Mouse (Mus musculus) forebrain, embryonic 15.5 days (tissue): Measurements from ENCODE around the gene Ifng. TPM values are rescaled to one million over a fixed set of nuclear protein-coding genes. Genes with fewer than 3 reads are reported as not detected.

Experiments
- ATAC-seq: fragments of 200-750 bp; cut with Nextera tagmentation; replicated peaks from 2 replicates; pipeline ENCODE4 v1.8.0; 2017; ENCODE audit warnings: mild to moderate bottlenecking, moderate TSS enrichment, moderate library complexity
- H3K27ac ChIP-seq: fragments of 300-500 bp; sonication (generic); replicated peaks from 2 replicates; pipeline ENCODE4 v1.5.1; 2015; ENCODE audit warnings: mild to moderate bottlenecking, inconsistent platforms
- H3K27me3 ChIP-seq: fragments of 300-500 bp; sonication (generic); 2 replicates; pipeline ENCODE4 v1.6.1; 2015; ENCODE audit warnings: inconsistent platforms
- H3K36me3 ChIP-seq: fragments of 300-500 bp; sonication (generic); 2 replicates; pipeline ENCODE4 v1.6.1; 2015; ENCODE audit warnings: mild to moderate bottlenecking, inconsistent platforms
- H3K4me1 ChIP-seq: fragments of 300-500 bp; sonication (generic); 2 replicates; pipeline ENCODE4 v1.6.1; 2015; ENCODE audit warnings: inconsistent platforms
- H3K4me2 ChIP-seq: fragments of 300-500 bp; sonication (generic); replicated peaks from 2 replicates; pipeline ENCODE4 v1.6.1; 2015; ENCODE audit warnings: mild to moderate bottlenecking, inconsistent platforms
- H3K4me3 ChIP-seq: fragments of 300-500 bp; sonication (generic); 2 replicates; pipeline ENCODE4 v1.5.1; 2015; ENCODE audit warnings: mild to moderate bottlenecking, inconsistent platforms
- H3K9ac ChIP-seq: fragments of 300-500 bp; sonication (generic); replicated peaks from 2 replicates; pipeline ENCODE4 v1.6.1; 2015; ENCODE audit warnings: mild to moderate bottlenecking, inconsistent platforms
- H3K9me3 ChIP-seq: fragments of 300-500 bp; sonication (generic); 2 replicates; pipeline ENCODE4 v1.6.1; 2016; ENCODE audit warnings: inconsistent platforms
- WGBS: fragments of 180-500 bp; shearing (Covaris S2); methylation state at CpG from one replicate; pipeline ENCODE4 v1.1.7; 2015; ENCODE audit warnings: mixed read lengths; 5-methylcytosine and 5-hydroxymethylcytosine counted together
- polyA plus RNA-seq: library from polyadenylated mRNA; unstranded; fragments of >200 nt; fragmentation: Nextera tagmentation; extraction: Ambion mirVana; gene quantifications from 2 replicates; pipeline ENCODE4 v1.2.1, GENCODE M21; 2015

Gene Ifng
- not detected in 2 replicates for polyA plus RNA-seq

DNA sequence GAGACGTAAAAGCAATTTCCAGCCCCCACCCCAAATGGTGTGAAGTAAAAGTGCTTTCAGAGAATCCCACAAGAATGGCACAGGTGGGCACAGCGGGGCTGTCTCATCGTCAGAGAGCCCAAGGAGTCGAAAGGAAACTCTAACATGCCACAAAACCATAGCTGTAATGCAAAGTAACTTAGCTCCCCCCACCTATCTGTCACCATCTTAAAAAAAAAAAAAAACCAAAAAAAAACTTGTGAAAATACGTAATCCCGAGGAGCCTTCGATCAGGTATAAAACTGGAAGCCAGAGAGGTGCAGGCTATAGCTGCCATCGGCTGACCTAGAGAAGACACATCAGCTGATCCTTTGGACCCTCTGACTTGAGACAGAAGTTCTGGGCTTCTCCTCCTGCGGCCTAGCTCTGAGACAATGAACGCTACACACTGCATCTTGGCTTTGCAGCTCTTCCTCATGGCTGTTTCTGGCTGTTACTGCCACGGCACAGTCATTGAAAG lies at the start of gene Ifng:
Ifng (plus strand) TSS at position 305 of the 499 bp plus-strand sequence.
- Histone ChIP-seq H3K4me1 (no peaks in the 10 kb centered on the region), H3K27ac (no peak within 1 kb of the TSS), H3K9ac (no peak within 1 kb of the TSS), H3K36me3 (no peaks in the 10 kb centered on the region), H3K27me3 (no peaks in the 10 kb centered on the region), H3K4me3 (no peak within 1 kb of the TSS), H3K9me3 (no peaks in the 10 kb centered on the region), H3K4me2 (no peak within 1 kb of the TSS)
- WGBS, result 95% methylated on average over 11 of the region's 11 CpGs
- ATAC-seq, result no peak

GRCm38 (mm10) chr10:118399917-118400316 lies 40.9 kb upstream of the Ifng start:
- H3K27ac ChIP-seq, result no peak overlapping the region
- H3K9ac ChIP-seq, result no peak overlapping the region
- no peaks in the 10 kb centered on the region for H3K4me1 ChIP-seq
- H3K36me3 ChIP-seq, result no peaks in the 10 kb centered on the region
- no peaks in the 10 kb centered on the region for H3K27me3 ChIP-seq
- no peaks in the 10 kb centered on the region for H3K9me3 ChIP-seq
- ATAC-seq, result no peak
- no peak overlapping the region for H3K4me3 ChIP-seq
- 56% methylated on average over 16 of the region's 16 CpGs for WGBS
- no peak overlapping the region; the same call in 1 of the 2 replicates for H3K4me2 ChIP-seq

DNA sequence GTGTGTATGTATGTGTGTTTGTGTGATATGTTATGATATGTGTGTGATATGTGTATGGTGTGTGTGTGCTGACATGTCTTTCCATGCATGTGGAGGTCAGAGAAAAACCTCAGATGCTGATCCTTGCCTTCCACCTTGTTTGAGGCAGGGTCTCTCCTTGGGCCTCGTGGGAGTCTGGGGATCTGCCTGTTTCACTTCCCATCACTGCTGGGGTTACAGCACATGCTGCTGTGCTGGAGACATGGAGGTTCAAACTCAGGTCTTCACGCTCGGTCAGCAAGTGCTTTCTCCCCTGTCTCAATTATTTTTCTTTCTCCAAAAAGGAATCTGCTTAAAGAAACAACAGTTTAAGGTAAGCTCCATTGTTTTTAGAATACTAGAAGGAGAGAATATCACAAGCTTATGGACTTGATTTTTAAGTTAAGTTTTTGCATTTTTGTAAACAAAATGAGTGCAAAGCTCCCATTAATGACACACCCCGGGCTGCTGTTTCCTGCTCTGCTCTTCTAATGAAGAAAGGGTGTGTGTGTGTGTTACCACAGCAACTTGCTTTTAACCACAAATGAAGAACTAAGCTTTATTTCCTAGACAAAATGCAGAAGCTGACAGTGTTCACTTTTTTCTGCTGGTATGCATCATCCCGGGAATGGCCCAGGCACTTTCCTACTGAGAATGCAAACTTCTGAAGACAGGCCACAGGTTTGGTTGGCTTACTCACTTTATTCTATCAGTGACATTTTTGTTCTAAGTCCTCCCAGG lies 34.2 kb upstream of the Ifng start:
- Histone ChIP-seq H3K9ac (no peak overlapping the region), H3K4me3 (no peak overlapping the region), H3K27ac (no peak overlapping the region), H3K27me3 (no peaks in the 10 kb centered on the region), H3K4me2 (no peak overlapping the region), H3K36me3 (no peaks in the 10 kb centered on the region), H3K4me1 (no peaks in the 10 kb centered on the region), H3K9me3 (no peaks in the 10 kb centered on the region)
- no peak for ATAC-seq
- WGBS, result 84% methylated on average over 5 of the region's 5 CpGs

DNA sequence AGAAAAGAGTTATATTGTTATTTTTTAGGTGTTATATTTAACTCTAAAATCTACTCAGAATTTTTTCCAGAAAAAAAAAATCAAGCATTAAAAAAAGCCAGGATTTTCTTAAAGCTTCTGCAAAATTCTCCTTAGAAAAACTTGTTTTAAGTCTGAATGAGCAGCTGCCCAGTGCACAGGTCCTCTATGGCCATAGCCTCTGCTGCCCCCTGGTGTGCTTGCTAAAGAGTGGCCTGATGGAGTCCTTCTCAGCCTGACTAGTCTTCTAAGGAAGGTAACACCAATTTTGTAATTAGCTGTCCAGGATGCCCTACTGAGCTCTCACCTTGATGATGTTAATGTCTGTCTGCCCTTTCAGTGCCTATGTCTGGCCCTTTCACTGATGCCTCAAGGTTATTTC lies 29.5 kb upstream of the Ifng start:
- Histone ChIP-seq H3K9me3 (no peaks in the 10 kb centered on the region), H3K4me1 (no peaks in the 10 kb centered on the region), H3K4me2 (no peak overlapping the region), H3K4me3 (no peak overlapping the region), H3K27me3 (no peaks in the 10 kb centered on the region), H3K36me3 (no peaks in the 10 kb centered on the region), H3K9ac (no peak overlapping the region), H3K27ac (no peak overlapping the region)
- ATAC-seq, result no peak

- WGBS, result 85% methylated on average over 5 of the region's 5 CpGs
- H3K4me1 ChIP-seq, result no peaks in the 10 kb centered on the region
- ATAC-seq, result no peak
- no peak overlapping the region for H3K4me2 ChIP-seq
- H3K27me3 ChIP-seq, result no peaks in the 10 kb centered on the region
- no peak overlapping the region for H3K27ac ChIP-seq
- H3K9ac ChIP-seq, result no peak overlapping the region
- no peak overlapping the region for H3K4me3 ChIP-seq
- H3K9me3 ChIP-seq, result no peaks in the 10 kb centered on the region
- no peaks in the 10 kb centered on the region for H3K36me3 ChIP-seq
Observed at GRCm38 (mm10) chr10:118412774-118413173, 28.1 kb upstream of the Ifng start.

DNA sequence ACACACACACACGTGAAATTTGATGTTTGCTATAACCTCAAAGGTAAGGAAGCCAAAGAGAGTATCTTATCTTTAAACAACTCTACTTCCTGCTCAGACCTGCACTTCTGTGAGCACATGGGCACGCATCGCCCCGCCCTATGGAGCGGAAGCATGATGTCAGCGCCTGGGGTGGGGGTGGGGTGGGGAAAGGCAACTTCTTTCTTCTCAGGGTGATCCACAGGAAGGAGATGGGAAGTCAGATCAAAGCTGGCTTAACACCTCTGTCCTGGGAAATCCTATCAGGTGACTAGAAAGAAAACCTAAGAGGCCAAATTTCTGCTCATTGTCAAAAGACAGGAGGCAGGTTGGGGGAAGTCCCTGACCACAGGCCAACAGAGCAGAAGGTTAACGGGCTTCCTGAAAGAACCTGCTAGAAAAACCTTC lies 21.8 kb upstream of the Ifng start:
- 91% methylated on average over 7 of the region's 7 CpGs for WGBS

GRCm38 (mm10) chr10:118420896-118421295 lies 19.9 kb upstream of the Ifng start:
- ATAC-seq, result no peak
- Histone ChIP-seq H3K9ac (no peak overlapping the region), H3K4me2 (no peak overlapping the region), H3K27ac (no peak overlapping the region), H3K4me1 (no peaks in the 10 kb centered on the region), H3K36me3 (no peaks in the 10 kb centered on the region), H3K4me3 (no peak overlapping the region), H3K27me3 (no peaks in the 10 kb centered on the region), H3K9me3 (no peaks in the 10 kb centered on the region)

More for the DNA sequence above, 21.8 kb upstream of the Ifng start:
- no peak overlapping the region for H3K9ac ChIP-seq
- ATAC-seq, result no peak
- H3K27ac ChIP-seq, result no peak overlapping the region
- no peaks in the 10 kb centered on the region for H3K4me1 ChIP-seq
- no peaks in the 10 kb centered on the region for H3K27me3 ChIP-seq
- H3K4me2 ChIP-seq, result no peak overlapping the region
- H3K36me3 ChIP-seq, result no peaks in the 10 kb centered on the region
- H3K9me3 ChIP-seq, result no peaks in the 10 kb centered on the region
- H3K4me3 ChIP-seq, result no peak overlapping the region

DNA sequence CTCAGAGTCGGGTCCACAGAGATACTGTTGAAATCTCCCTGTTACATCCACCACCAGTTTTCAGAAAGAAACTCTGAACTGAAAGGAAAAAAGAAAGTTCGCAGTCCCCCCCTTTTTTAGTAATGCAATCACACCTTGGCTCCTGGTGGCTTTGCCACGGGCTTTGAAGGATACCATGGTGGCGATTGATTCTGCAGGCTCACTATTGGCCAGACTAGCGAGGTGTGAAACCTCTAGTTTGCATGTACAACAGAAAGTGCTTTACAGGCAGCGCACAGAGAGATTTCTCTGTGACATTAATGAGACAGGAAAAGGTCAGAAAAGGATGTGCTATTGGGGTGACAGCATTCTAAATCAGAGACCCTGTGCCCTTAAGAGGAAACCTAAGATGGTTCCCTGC lies 5.3 kb upstream of the Ifng start:
- no peaks in the 10 kb centered on the region for H3K9me3 ChIP-seq

GRCm38 (mm10) chr10:118441898-118442297 lies 1.1 kb downstream of the Ifng start:
- no peak overlapping the region for H3K27ac ChIP-seq
- no peaks in the 10 kb centered on the region for H3K36me3 ChIP-seq
- no peaks in the 10 kb centered on the region for H3K4me1 ChIP-seq
- H3K27me3 ChIP-seq, result no peaks in the 10 kb centered on the region
- no peak overlapping the region for H3K4me2 ChIP-seq
- no peaks in the 10 kb centered on the region for H3K9me3 ChIP-seq
- H3K9ac ChIP-seq, result no peak overlapping the region
- no peak overlapping the region for H3K4me3 ChIP-seq
- WGBS, result 62% methylated on average over 3 of the region's 3 CpGs
- no peak for ATAC-seq

More for the DNA sequence above, 5.3 kb upstream of the Ifng start:
- WGBS, result 89% methylated on average over 6 of the region's 6 CpGs
- no peak overlapping the region for H3K27ac ChIP-seq
- no peaks in the 10 kb centered on the region for H3K27me3 ChIP-seq
- no peaks in the 10 kb centered on the region for H3K36me3 ChIP-seq
- H3K4me1 ChIP-seq, result no peaks in the 10 kb centered on the region
- no peak for ATAC-seq
- H3K4me3 ChIP-seq, result no peak overlapping the region
- H3K9ac ChIP-seq, result no peak overlapping the region
- no peak overlapping the region for H3K4me2 ChIP-seq

GRCm38 (mm10) chr10:118442999-118443398 lies 2.2 kb downstream of the Ifng start:
- no peaks in the 10 kb centered on the region for H3K4me1 ChIP-seq
- WGBS, result 94% methylated on average over 6 of the region's 6 CpGs

DNA sequence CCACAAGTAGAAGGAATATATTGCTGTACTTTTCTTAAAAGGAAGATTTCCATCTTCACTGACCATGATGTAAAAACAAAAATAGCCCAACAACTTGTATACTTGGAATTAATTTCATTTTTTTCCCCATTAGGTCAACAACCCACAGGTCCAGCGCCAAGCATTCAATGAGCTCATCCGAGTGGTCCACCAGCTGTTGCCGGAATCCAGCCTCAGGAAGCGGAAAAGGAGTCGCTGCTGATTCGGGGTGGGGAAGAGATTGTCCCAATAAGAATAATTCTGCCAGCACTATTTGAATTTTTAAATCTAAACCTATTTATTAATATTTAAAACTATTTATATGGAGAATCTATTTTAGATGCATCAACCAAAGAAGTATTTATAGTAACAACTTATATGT lies 4.2 kb downstream of the Ifng start:
- H3K27me3 ChIP-seq, result no peaks in the 10 kb centered on the region
- H3K36me3 ChIP-seq, result no peaks in the 10 kb centered on the region
- no peaks in the 10 kb centered on the region for H3K9me3 ChIP-seq
- H3K9ac ChIP-seq, result no peak overlapping the region
- H3K27ac ChIP-seq, result no peak overlapping the region
- 93% methylated on average over 6 of the region's 6 CpGs for WGBS
- H3K4me1 ChIP-seq, result no peaks in the 10 kb centered on the region
- no peak for ATAC-seq
- no peak overlapping the region for H3K4me2 ChIP-seq
- H3K4me3 ChIP-seq, result no peak overlapping the region

More at GRCm38 (mm10) chr10:118442999-118443398, 2.2 kb downstream of the Ifng start:
- H3K4me2 ChIP-seq, result no peak overlapping the region
- no peaks in the 10 kb centered on the region for H3K9me3 ChIP-seq
- no peak for ATAC-seq
- H3K4me3 ChIP-seq, result no peak overlapping the region
- no peak overlapping the region for H3K9ac ChIP-seq
- no peak overlapping the region for H3K27ac ChIP-seq
- H3K27me3 ChIP-seq, result no peaks in the 10 kb centered on the region
- H3K36me3 ChIP-seq, result no peaks in the 10 kb centered on the region

- no peak overlapping the region for H3K4me3 ChIP-seq
- H3K27me3 ChIP-seq, result no peaks in the 10 kb centered on the region
- no peaks in the 10 kb centered on the region for H3K9me3 ChIP-seq
- no peak for ATAC-seq
- no peaks in the 10 kb centered on the region for H3K36me3 ChIP-seq
- no peak overlapping the region for H3K9ac ChIP-seq
- H3K4me1 ChIP-seq, result no peaks in the 10 kb centered on the region
- H3K4me2 ChIP-seq, result no peak overlapping the region
- H3K27ac ChIP-seq, result no peak overlapping the region
- 67% methylated on average over 8 of the region's 8 CpGs for WGBS
Observed at GRCm38 (mm10) chr10:118445502-118445901, 4.7 kb downstream of the Ifng start.

GRCm38 (mm10) chr10:118445978-118446377 lies 5.1 kb downstream of the Ifng start:
- Histone ChIP-seq H3K4me1 (no peaks in the 10 kb centered on the region), H3K27me3 (no peaks in the 10 kb centered on the region), H3K9me3 (no peaks in the 10 kb centered on the region), H3K9ac (no peak overlapping the region), H3K4me3 (no peak overlapping the region), H3K36me3 (no peaks in the 10 kb centered on the region), H3K4me2 (no peak overlapping the region), H3K27ac (no peak overlapping the region)
- WGBS, result 63% methylated on average over 14 of the region's 14 CpGs
- ATAC-seq, result no peak
